Mouse (Mus musculus) lung, adult 2 months (tissue): Measurements from ENCODE around the gene Il17rd. TPM values are rescaled to one million over a fixed set of nuclear protein-coding genes. Genes with fewer than 3 reads are reported as not detected.

ENCODE experiments used
- DNase-seq: peaks from one replicate; pipeline ENCODE4 v3.0.0; 2022
- H3K4me1 ChIP-seq: fragments of 200-500 bp; 2 replicates; pipeline ENCODE4 v1.6.1; 2011; ENCODE audit warnings: low read length; ENCODE audit not compliant: control insufficient read depth, insufficient read depth
- H3K4me3 ChIP-seq: fragments of 200-500 bp; replicated peaks from 2 replicates; pipeline ENCODE3; 2011; ENCODE audit warnings: low read depth, mild to moderate bottlenecking, control low read depth, low read length; ENCODE audit errors: extremely low read depth
- CTCF ChIP-seq: fragments of 200-500 bp; IDR thresholded peaks from 2 replicates; pipeline ENCODE4 v1.5.1; 2011; ENCODE audit warnings: mild to moderate bottlenecking, low read length, control low read depth; ENCODE audit not compliant: insufficient read depth
- POLR2A ChIP-seq: fragments of 200-500 bp; IDR thresholded peaks from 2 replicates; pipeline ENCODE4 v1.6.1; 2011; ENCODE audit warnings: low read depth, mild to moderate bottlenecking, control low read depth, low read length, borderline replicate concordance; ENCODE audit errors: extremely low read depth
- WGBS: fragments of 180-500 bp; shearing (Covaris S2); methylation state at CpG from one replicate; pipeline ENCODE4 v1.1.7; 2018; 5-methylcytosine and 5-hydroxymethylcytosine counted together
- polyA plus RNA-seq: library from polyadenylated mRNA; depleted of rRNA; stranded (reverse); fragments of >200 nt; gene quantifications from 2 replicates; pipeline ENCODE4 v1.2.3, GENCODE M21; 2012

Gene Il17rd
- polyA plus RNA-seq, 1 experiment, result 11.3 TPM

GRCm38 (mm10) chr14:27130676-27131075, 91.9 kb downstream of the Il17rd start:
- Histone ChIP-seq H3K4me1 (no peaks in the 10 kb centered on the region), H3K4me3 (no peak overlapping the region)
- 56% methylated on average over 1 of the region's 1 CpGs for WGBS
- TF ChIP-seq CTCF, result no peak
- no peak for TF ChIP-seq POLR2A
- no peak for DNase-seq

DNA sequence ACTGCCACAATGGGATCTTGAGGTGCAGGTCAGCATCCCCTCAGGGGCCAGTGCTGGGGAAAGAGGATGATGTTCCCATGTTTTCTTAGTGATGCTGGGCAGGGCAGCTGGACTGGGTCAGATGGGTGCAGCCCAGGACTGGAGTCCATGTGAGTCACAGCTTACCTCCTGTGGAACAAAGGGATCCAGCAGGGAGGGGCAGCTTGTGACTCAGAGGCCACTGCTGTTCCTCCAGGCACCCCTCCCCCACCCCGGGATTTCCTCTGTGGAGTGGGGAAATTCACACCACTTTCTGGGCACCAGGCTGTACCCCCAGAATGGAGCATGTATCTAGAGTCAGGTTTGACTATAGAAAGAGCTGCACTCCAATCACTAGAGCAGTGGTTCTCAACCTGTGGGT, 92.8 kb downstream of the Il17rd start:
- DNase-seq, result no peak
- Histone ChIP-seq H3K4me1 (no peaks in the 10 kb centered on the region), H3K4me3 (no peak overlapping the region)
- TF ChIP-seq CTCF (no peak), POLR2A (no peak)
- 67% methylated on average over 1 of the region's 1 CpGs for WGBS

- no peak for TF ChIP-seq POLR2A
- TF ChIP-seq CTCF, result no peak
- H3K4me3 ChIP-seq, result no peak overlapping the region
- 88% methylated on average over 9 of the region's 9 CpGs for WGBS
- no peak for DNase-seq
- no peaks in the 10 kb centered on the region; the same call in 1 of the 2 replicates for H3K4me1 ChIP-seq
Measured at GRCm38 (mm10) chr14:27138891-27139290, 100.2 kb downstream of the Il17rd start.

- DNase-seq, result no peak
- Histone ChIP-seq H3K4me1 (no peaks in the 10 kb centered on the region; the same call in 1 of the 2 replicates), H3K4me3 (no peak overlapping the region)
- TF ChIP-seq POLR2A (no peak), CTCF (no peak)
- 83% methylated on average over 3 of the region's 3 CpGs for WGBS
Measured at GRCm38 (mm10) chr14:27139968-27140367, 101.2 kb downstream of the Il17rd start.

DNA sequence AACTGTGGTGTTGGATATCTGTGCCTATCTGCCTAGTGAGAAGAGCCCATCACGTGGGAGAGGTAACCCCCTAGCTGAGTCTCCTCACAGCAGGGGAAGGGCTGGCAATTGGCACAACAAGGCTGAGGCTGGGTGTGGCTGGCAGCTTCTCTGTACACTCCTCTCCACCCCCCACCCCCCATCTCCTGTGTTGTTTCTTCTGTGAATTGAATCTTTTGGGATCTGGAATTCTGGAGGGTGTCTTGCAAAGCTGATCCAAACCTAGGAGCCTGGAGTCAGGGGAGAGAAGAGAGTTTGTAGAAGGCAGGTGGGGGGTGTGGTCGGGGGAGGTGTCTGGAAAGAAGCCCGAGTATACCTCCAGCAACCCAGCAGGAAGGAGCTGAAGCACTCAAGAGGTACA, 102.7 kb downstream of the Il17rd start:
- H3K4me1 ChIP-seq, result no peaks in the 10 kb centered on the region; the same call in 1 of the 2 replicates
- no peak overlapping the region for H3K4me3 ChIP-seq
- no peak for DNase-seq
- WGBS, result 31% methylated on average over 3 of the region's 3 CpGs
- TF ChIP-seq CTCF (no peak), POLR2A (no peak)

- no peak for TF ChIP-seq CTCF
- TF ChIP-seq POLR2A, result no peak
- DNase-seq, result no peak
- 92% methylated on average over 5 of the region's 5 CpGs for WGBS
- Histone ChIP-seq H3K4me1 (peaks cover 2% of the 10 kb centered on the region; the same call in 1 of the 2 replicates), H3K4me3 (no peak overlapping the region)
Measured at GRCm38 (mm10) chr14:27142680-27143079, 103.9 kb downstream of the Il17rd start.

DNA sequence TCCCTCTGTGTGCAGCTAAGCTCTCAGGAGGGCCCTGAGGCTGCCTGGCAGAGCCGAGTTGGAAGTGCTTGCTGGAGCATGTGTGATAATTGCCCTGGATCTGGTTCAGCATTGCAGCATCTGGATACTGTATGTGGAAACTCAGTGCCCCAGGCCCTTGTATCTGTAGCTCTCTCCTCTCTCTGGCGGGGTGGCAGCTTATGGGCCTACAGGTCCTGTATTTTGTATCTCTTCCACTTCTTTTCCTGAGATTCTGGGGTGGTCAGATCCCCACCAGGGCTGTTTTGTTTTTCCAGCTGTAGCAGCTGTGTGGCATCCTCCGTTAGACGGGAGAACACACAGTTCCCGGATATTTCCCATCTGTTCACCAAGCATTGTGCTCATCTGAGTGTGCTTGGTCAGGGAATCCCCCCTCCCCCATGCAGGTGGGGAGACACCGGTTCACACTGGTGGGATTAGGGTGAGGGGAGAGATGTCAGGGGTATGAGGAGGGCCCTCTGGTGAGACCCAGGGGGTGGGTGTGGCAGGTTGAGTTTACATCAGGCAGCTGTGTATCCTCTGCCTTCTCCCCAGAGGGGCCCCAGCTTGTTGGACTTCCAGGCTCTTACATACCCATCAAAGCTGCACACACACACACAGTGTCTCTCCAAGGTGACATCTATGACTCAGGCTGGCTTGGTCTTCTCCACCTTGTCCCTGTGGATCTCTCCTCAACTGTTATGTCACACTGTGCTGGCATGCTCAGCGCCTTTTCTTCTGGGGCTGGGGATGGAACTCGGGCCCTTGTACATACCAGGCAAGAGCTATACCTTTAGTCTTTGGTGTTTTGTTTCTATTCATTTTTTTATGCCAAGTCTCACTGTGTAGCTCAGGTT, 106.7 kb downstream of the Il17rd start:
- WGBS, result 65% methylated on average over 8 of the region's 8 CpGs
- no peak for DNase-seq
- H3K4me1 ChIP-seq, result peaks cover 2% of the 10 kb centered on the region; the same call in 1 of the 2 replicates
- TF ChIP-seq POLR2A (no peak), CTCF (no peak)
- H3K4me3 ChIP-seq, result no peak overlapping the region

GRCm38 (mm10) chr14:27147726-27148125, 109.0 kb downstream of the Il17rd start:
- no peak overlapping the region for H3K4me3 ChIP-seq
- TF ChIP-seq POLR2A, result no peak
- TF ChIP-seq CTCF, result no peak
- WGBS, result 90% methylated on average over 7 of the region's 7 CpGs
- no peak for DNase-seq
- 0 out of 2 replicates have a peak, but pooled peaks cover 2% of the 10 kb centered on the region for H3K4me1 ChIP-seq

DNA sequence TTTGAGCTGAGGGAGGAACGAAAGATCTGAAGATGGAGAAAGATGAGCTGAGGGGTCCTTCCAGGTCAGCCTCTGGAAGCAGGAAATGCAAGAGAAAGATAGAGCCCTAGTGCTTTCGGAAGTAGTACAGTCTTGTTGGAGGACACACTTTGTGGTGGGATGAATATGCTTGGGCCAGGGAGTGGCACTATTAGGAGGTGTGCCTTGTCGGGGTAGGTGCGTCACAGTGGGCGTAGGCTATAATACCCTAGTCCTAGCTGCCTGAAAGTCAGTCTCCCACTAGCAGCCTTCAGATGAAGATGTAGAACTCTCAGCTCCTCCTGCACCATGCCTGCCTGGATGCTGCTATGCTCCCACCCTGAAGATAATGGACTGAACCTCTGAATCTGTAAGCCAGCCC, 110.7 kb downstream of the Il17rd start:
- WGBS, result 74% methylated on average over 5 of the region's 5 CpGs
- 0 out of 2 replicates have a peak, but pooled peaks cover 2% of the 10 kb centered on the region for H3K4me1 ChIP-seq
- no peak for TF ChIP-seq CTCF
- no peak for TF ChIP-seq POLR2A
- DNase-seq, result no peak
- no peak overlapping the region for H3K4me3 ChIP-seq

- WGBS, result 61% methylated on average over 6 of the region's 6 CpGs
- TF ChIP-seq CTCF (no peak), POLR2A (no peak)
- no peak for DNase-seq
- Histone ChIP-seq H3K4me1 (0 out of 2 replicates have a peak, but pooled peaks cover 2% of the 10 kb centered on the region), H3K4me3 (no peak overlapping the region)
Measured at GRCm38 (mm10) chr14:27150011-27150640, 111.4 kb downstream of the Il17rd start.

DNA sequence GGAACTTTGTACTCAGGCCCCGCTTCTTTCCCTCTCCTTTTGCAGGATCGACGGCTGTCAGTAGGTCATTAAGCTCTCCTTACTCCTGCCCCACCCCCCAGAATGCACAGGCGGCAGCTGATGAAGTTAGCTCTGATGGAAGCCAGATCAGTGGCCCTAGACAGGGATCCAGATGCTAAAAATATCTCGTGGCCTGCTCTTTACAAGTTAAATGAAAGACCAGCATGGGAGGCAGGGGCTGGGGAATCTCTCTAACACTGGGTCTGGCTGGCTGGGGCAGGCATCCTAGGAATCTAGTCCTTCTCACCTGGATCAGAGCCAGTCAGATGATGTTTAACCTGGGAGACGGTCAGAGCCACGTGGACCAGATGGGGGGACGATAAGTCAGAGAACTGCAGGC, 112.7 kb downstream of the Il17rd start:
- Histone ChIP-seq H3K4me1 (0 out of 2 replicates have a peak, but pooled peaks cover 2% of the 10 kb centered on the region), H3K4me3 (no peak overlapping the region)
- TF ChIP-seq POLR2A (no peak), CTCF (no peak)
- no peak for DNase-seq
- 45% methylated on average over 8 of the region's 8 CpGs for WGBS
